Mouse (Mus musculus) kidney, postnatal 10 days (tissue): ENCODE measurements around the gene Dcun1d4.
"Not testable (repeated sequence)": the region's sequence is repeated elsewhere in the genome, so short reads cannot be mapped to it uniquely, and the experiment has no call there.

Source experiments
- DNase-seq: peaks from one replicate; pipeline ENCODE4 v3.0.0; 2021; ENCODE audit warnings: mixed read lengths

The Dcun1d4 gene

GRCm38 (mm10) chr5:73480700-73481099, at the start of gene Dcun1d4:
Dcun1d4 (plus strand) TSS chr5:73481000.
- DNase-seq: no peak

GRCm38 (mm10) chr5:73431581-73431980, 49.2 kb upstream of the Dcun1d4 start:
- peak; percentile 88 for DNase-seq

- DNase-seq: no peak
Observed at GRCm38 (mm10) chr5:73432805-73433204, 48.0 kb upstream of the Dcun1d4 start.

GRCm38 (mm10) chr5:73434764-73435163, 46.0 kb upstream of the Dcun1d4 start:
- no peak for DNase-seq

GRCm38 (mm10) chr5:73442176-73442575, 38.6 kb upstream of the Dcun1d4 start:
- DNase-seq: no peak

GRCm38 (mm10) chr5:73450276-73450675, 30.5 kb upstream of the Dcun1d4 start:
- no peak for DNase-seq

- no peak for DNase-seq
Observed at GRCm38 (mm10) chr5:73454502-73455306, 26.1 kb upstream of the Dcun1d4 start.

- no peak for DNase-seq
Observed at GRCm38 (mm10) chr5:73455307-73455687, 25.5 kb upstream of the Dcun1d4 start.

- DNase-seq: peak; percentile 12
Observed at GRCm38 (mm10) chr5:73468462-73469433, 12.1 kb upstream of the Dcun1d4 start.

- DNase-seq: no peak
Observed at GRCm38 (mm10) chr5:73474412-73475405, 6.1 kb upstream of the Dcun1d4 start.

GRCm38 (mm10) chr5:73481401-73481800, 601 bp downstream of the Dcun1d4 start:
- no peak for DNase-seq

- not testable (repeated sequence) for DNase-seq
Observed at GRCm38 (mm10) chr5:73482381-73482780, 1.6 kb downstream of the Dcun1d4 start.

- DNase-seq: no peak
Observed at GRCm38 (mm10) chr5:73484016-73484615, 3.3 kb downstream of the Dcun1d4 start.

GRCm38 (mm10) chr5:73486451-73486850, 5.7 kb downstream of the Dcun1d4 start:
- no peak for DNase-seq

GRCm38 (mm10) chr5:73489915-73490314, 9.1 kb downstream of the Dcun1d4 start:
- DNase-seq: peak; percentile 44

- peak; percentile 100 for DNase-seq
Observed at GRCm38 (mm10) chr5:73490596-73491073, 9.8 kb downstream of the Dcun1d4 start.

GRCm38 (mm10) chr5:73491074-73491836, 10.5 kb downstream of the Dcun1d4 start:
- peak; percentile 79 for DNase-seq

- DNase-seq: peak; percentile 93
Observed at GRCm38 (mm10) chr5:73491837-73492720, 11.3 kb downstream of the Dcun1d4 start.

GRCm38 (mm10) chr5:73497401-73497800, 16.6 kb downstream of the Dcun1d4 start:
- no peak for DNase-seq

GRCm38 (mm10) chr5:73498559-73498958, 17.8 kb downstream of the Dcun1d4 start:
- peak; percentile 60 for DNase-seq
